Mouse (Mus musculus): Measurements from ENCODE around the gene Rpl38. TPM values are rescaled to one million over a fixed set of nuclear protein-coding genes. Genes with fewer than 3 reads are reported as not detected.

Rpl38 gene
- polyA plus RNA-seq, 1 experiment from 2014 or later, result 754 TPM

GRCm38 (mm10) chr11:114714526-114714925 lies 46.2 kb downstream of the Rpl38 start:
- Histone ChIP-seq H3K27ac (replicated peaks) (no peak overlapping the region), H3K9me3 (no peaks in the 10 kb centered on the region), H3K9ac (no peak overlapping the region), H3K4me2 (no peak overlapping the region), H3K4me3 (no peak overlapping the region), H3K4me1 (no peaks in the 10 kb centered on the region), H3K36me3 (peaks cover 5% of the 10 kb centered on the region; the same call in 1 of the 2 replicates), H3K27me3 (replicated peaks) (no peaks in the 10 kb centered on the region)
- WGBS, result 79% methylated on average over 6 of the region's 6 CpGs
- ATAC-seq (ENCODE audit: extremely low read depth, insufficient number of reproducible peaks, low FRiP score, low TSS enrichment), result no peak

- Histone ChIP-seq H3K27ac (replicated peaks) (no peak overlapping the region), H3K9me3 (no peaks in the 10 kb centered on the region), H3K4me2 (no peak overlapping the region), H3K4me3 (no peak overlapping the region), H3K36me3 (peaks cover 5% of the 10 kb centered on the region; the same call in 1 of the 2 replicates), H3K9ac (no peak overlapping the region), H3K4me1 (no peaks in the 10 kb centered on the region), H3K27me3 (replicated peaks) (no peaks in the 10 kb centered on the region)
- WGBS, result 62% methylated on average over 7 of the region's 7 CpGs
- ATAC-seq (ENCODE audit: extremely low read depth, insufficient number of reproducible peaks, low FRiP score, low TSS enrichment), result no peak
These were observed 47.2 kb downstream of the Rpl38 start for GRCm38 (mm10) chr11:114715531-114715930.

GRCm38 (mm10) chr11:114720535-114720934 lies 52.2 kb downstream of the Rpl38 start:
- no peak overlapping the region for H3K27ac ChIP-seq (replicated peaks)
- WGBS, result 85% methylated on average over 10 of the region's 10 CpGs
- ATAC-seq (ENCODE audit: extremely low read depth, insufficient number of reproducible peaks, low FRiP score, low TSS enrichment), result no peak
- no peaks in the 10 kb centered on the region for H3K9me3 ChIP-seq
- H3K36me3 ChIP-seq, result no peaks in the 10 kb centered on the region
- H3K9ac ChIP-seq, result no peak overlapping the region
- peaks cover 4% of the 10 kb centered on the region; the same call in 1 of the 2 replicates for H3K4me1 ChIP-seq
- H3K4me3 ChIP-seq, result no peak overlapping the region
- H3K4me2 ChIP-seq, result no peak overlapping the region
- H3K27me3 ChIP-seq (replicated peaks), result no peaks in the 10 kb centered on the region

Other genes starting within 250 kb of the Rpl38 start
- gene Ttyh2, start 6.9 kb downstream of the Rpl38 start, polyA plus RNA-seq (2015; fragmentation: Nextera tagmentation; extraction: Ambion mirVana), result 7.5 and 7.7 TPM in 2 replicates
- gene Dnaic2, start 58.9 kb downstream of the Rpl38 start, polyA plus RNA-seq (2015; fragmentation: Nextera tagmentation; extraction: Ambion mirVana), result 0.13 and 0.36 TPM in 2 replicates
- gene Kif19a, start 96.9 kb downstream of the Rpl38 start, polyA plus RNA-seq (2015; fragmentation: Nextera tagmentation; extraction: Ambion mirVana), result 0.17 TPM in 1 of 2 replicates, not detected in the other
- 0.24 TPM in 1 of 2 replicates, not detected in the other for gene Btbd17, start 127.4 kb downstream of the Rpl38 start, polyA plus RNA-seq (2015; fragmentation: Nextera tagmentation; extraction: Ambion mirVana)
- gene Gpr142, start 130.4 kb downstream of the Rpl38 start, polyA plus RNA-seq (2015; fragmentation: Nextera tagmentation; extraction: Ambion mirVana), result not detected in 2 replicates
- gene Gprc5c, start 182.6 kb downstream of the Rpl38 start, polyA plus RNA-seq (2015; fragmentation: Nextera tagmentation; extraction: Ambion mirVana), result 20.6 and 20.7 TPM in 2 replicates
- gene Cd300a, start 221.5 kb downstream of the Rpl38 start, polyA plus RNA-seq (2015; fragmentation: Nextera tagmentation; extraction: Ambion mirVana), result 0.82 and 1.4 TPM in 2 replicates

Data from heart, embryonic 13.5 days (tissue).